Mouse (Mus musculus) intestine, postnatal 0 days (tissue): ENCODE results near the gene Cyp8b1. TPM values are rescaled to one million over a fixed set of nuclear protein-coding genes. Genes with fewer than 3 reads are reported as not detected.
A peak's percentile ranks its signal among the peaks of the same experiment; 100 is the strongest.

Experiments
- ATAC-seq: fragments of 200-750 bp; cut with Nextera tagmentation; 2 replicates; pipeline ENCODE4 v1.8.0; 2017; ENCODE audit warnings: mild to moderate bottlenecking, moderate TSS enrichment, moderate library complexity
- H3K27ac ChIP-seq: fragments of 300-500 bp; sonication (generic); 2 replicates; pipeline ENCODE4 v1.5.1; 2014; ENCODE audit warnings: mild to moderate bottlenecking, low read depth, low read length, moderate library complexity
- H3K27me3 ChIP-seq: fragments of 300-500 bp; sonication (generic); replicated peaks from 2 replicates; pipeline ENCODE4 v1.6.1; 2014; ENCODE audit warnings: low read length, mixed read lengths; ENCODE audit not compliant: control insufficient read depth, insufficient read depth
- H3K36me3 ChIP-seq: fragments of 300-500 bp; sonication (generic); 2 replicates; pipeline ENCODE4 v1.6.1; 2014; ENCODE audit warnings: mild to moderate bottlenecking, moderate library complexity; ENCODE audit not compliant: control insufficient read depth, insufficient read depth
- H3K4me1 ChIP-seq: fragments of 300-500 bp; sonication (generic); replicated peaks from 2 replicates; pipeline ENCODE4 v1.6.1; 2014; ENCODE audit warnings: antibody characterized with exemption, low read length, mixed read lengths; ENCODE audit not compliant: control insufficient read depth, insufficient read depth
- H3K4me2 ChIP-seq: fragments of 300-500 bp; sonication (generic); replicated peaks from 2 replicates; pipeline ENCODE4 v1.6.1; 2014; ENCODE audit warnings: low read depth, mild to moderate bottlenecking, moderate library complexity
- H3K4me3 ChIP-seq: fragments of 300-500 bp; sonication (generic); 2 replicates; pipeline ENCODE4 v1.5.1; 2014; ENCODE audit warnings: low read depth, low read length
- H3K9ac ChIP-seq: fragments of 300-500 bp; sonication (generic); 2 replicates; pipeline ENCODE4 v1.6.1; 2014; ENCODE audit warnings: mild to moderate bottlenecking, low read depth, low read length
- H3K9me3 ChIP-seq: fragments of 300-500 bp; sonication (generic); 2 replicates; pipeline ENCODE4 v1.6.1; 2016; ENCODE audit warnings: mixed run types; ENCODE audit not compliant: control insufficient read depth
- CTCF ChIP-seq: sonication (generic); IDR thresholded peaks from 2 replicates; pipeline ENCODE4 v1.5.1; 2016; ENCODE audit warnings: low read depth, mild to moderate bottlenecking, control low read depth, antibody characterized with exemption, moderate library complexity
- WGBS: fragments of 180-500 bp; shearing (Covaris S2); extraction: QIAGEN DNeasy Blood & Tissue Kit; methylation state at CpG from one replicate; pipeline ENCODE4 v1.1.7; 2014; 5-methylcytosine and 5-hydroxymethylcytosine counted together
- polyA plus RNA-seq: library from polyadenylated mRNA; unstranded; fragments of >200 nt; fragmentation: Nextera tagmentation; extraction: Ambion mirVana; gene quantifications from 2 replicates; pipeline ENCODE4 v1.2.1, GENCODE M21; 2015

Gene Cyp8b1
- polyA plus RNA-seq, 1 experiment from 2014 or later, result 3.3 TPM

DNA sequence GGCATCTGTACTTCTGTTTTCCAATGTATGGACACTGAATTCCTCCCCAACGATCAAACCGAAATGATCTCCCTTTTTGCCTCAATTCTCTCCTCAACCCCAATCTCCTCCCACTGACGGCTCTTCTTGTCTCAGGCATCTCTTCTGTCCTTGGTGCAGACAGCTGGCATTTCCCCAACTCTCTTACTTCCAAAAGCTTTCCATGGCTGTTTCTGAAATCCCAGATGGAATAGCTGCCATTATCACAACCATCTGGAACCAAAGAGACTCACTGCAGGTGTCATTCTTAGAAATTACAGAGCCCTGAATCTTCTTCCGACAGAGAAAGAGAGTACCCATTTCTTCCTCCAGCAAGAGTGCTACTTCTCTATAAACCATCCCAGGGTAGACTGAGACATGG lies 18.8 kb upstream of the Cyp8b1 start:
- Histone ChIP-seq H3K9me3 (no peaks in the 10 kb centered on the region), H3K27me3 (no peaks in the 10 kb centered on the region), H3K4me1 (no peaks in the 10 kb centered on the region), H3K4me3 (no peak overlapping the region), H3K4me2 (no peak overlapping the region), H3K9ac (no peak overlapping the region), H3K27ac (no peak overlapping the region), H3K36me3 (no peaks in the 10 kb centered on the region)
- ATAC-seq, result no peak
- no peak for TF ChIP-seq CTCF
- WGBS, result 79% methylated on average over 4 of the region's 4 CpGs

GRCm38 (mm10) chr9:121928498-121928897 lies 12.4 kb upstream of the Cyp8b1 start:
- no peak overlapping the region for H3K4me2 ChIP-seq
- no peak for ATAC-seq
- H3K36me3 ChIP-seq, result no peaks in the 10 kb centered on the region
- TF ChIP-seq CTCF, result peak; percentile 84
- H3K27me3 ChIP-seq, result no peaks in the 10 kb centered on the region
- no peaks in the 10 kb centered on the region for H3K4me1 ChIP-seq
- 33% methylated on average over 2 of the region's 2 CpGs for WGBS
- no peak overlapping the region for H3K4me3 ChIP-seq
- no peak overlapping the region for H3K27ac ChIP-seq
- no peak overlapping the region for H3K9ac ChIP-seq
- H3K9me3 ChIP-seq, result no peaks in the 10 kb centered on the region

DNA sequence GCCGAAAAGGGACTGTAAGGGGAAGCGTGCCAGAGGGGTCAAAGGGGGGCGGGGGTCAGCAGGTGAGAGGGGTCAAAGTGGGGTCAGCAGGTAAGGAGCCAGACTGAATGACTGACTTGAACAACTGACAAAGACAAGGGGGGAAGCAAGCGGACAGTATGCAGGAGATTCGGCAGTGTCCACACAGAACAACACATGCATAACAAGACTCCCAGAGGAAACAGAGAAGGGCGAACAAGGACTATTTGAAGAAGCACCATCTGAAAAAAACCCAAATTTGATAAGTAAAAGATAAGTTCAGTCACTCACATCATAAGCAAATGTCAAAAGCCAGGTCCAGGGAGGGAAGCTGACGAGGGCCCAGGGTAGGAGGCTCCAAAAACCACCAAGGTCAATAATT lies 11.6 kb upstream of the Cyp8b1 start:
- 72% methylated on average over 7 of the region's 7 CpGs for WGBS
- Histone ChIP-seq H3K27ac (no peak overlapping the region), H3K36me3 (no peaks in the 10 kb centered on the region), H3K4me2 (no peak overlapping the region), H3K4me3 (no peak overlapping the region), H3K9ac (no peak overlapping the region), H3K4me1 (no peaks in the 10 kb centered on the region), H3K9me3 (no peaks in the 10 kb centered on the region), H3K27me3 (no peaks in the 10 kb centered on the region)
- no peak for TF ChIP-seq CTCF
- ATAC-seq, result no peak

- Histone ChIP-seq H3K27ac (no peak overlapping the region), H3K4me3 (no peak overlapping the region), H3K27me3 (no peaks in the 10 kb centered on the region), H3K9me3 (no peaks in the 10 kb centered on the region), H3K4me2 (no peak overlapping the region), H3K9ac (no peak overlapping the region), H3K4me1 (no peaks in the 10 kb centered on the region), H3K36me3 (no peaks in the 10 kb centered on the region)
- TF ChIP-seq CTCF, result no peak
- 52% methylated on average over 11 of the region's 11 CpGs for WGBS
- peak; percentile 67; the same call in 1 of the 2 replicates for ATAC-seq
These were observed 10.7 kb upstream of the Cyp8b1 start for GRCm38 (mm10) chr9:121926634-121927405.

GRCm38 (mm10) chr9:121925959-121926358 lies 9.9 kb upstream of the Cyp8b1 start:
- no peaks in the 10 kb centered on the region for H3K36me3 ChIP-seq
- 53% methylated on average over 8 of the region's 8 CpGs for WGBS
- no peak overlapping the region for H3K4me3 ChIP-seq
- no peaks in the 10 kb centered on the region for H3K9me3 ChIP-seq
- TF ChIP-seq CTCF, result no peak
- no peak overlapping the region for H3K27ac ChIP-seq
- no peak overlapping the region for H3K9ac ChIP-seq
- ATAC-seq, result no peak
- no peak overlapping the region for H3K4me2 ChIP-seq
- no peaks in the 10 kb centered on the region for H3K27me3 ChIP-seq
- H3K4me1 ChIP-seq, result no peaks in the 10 kb centered on the region

DNA sequence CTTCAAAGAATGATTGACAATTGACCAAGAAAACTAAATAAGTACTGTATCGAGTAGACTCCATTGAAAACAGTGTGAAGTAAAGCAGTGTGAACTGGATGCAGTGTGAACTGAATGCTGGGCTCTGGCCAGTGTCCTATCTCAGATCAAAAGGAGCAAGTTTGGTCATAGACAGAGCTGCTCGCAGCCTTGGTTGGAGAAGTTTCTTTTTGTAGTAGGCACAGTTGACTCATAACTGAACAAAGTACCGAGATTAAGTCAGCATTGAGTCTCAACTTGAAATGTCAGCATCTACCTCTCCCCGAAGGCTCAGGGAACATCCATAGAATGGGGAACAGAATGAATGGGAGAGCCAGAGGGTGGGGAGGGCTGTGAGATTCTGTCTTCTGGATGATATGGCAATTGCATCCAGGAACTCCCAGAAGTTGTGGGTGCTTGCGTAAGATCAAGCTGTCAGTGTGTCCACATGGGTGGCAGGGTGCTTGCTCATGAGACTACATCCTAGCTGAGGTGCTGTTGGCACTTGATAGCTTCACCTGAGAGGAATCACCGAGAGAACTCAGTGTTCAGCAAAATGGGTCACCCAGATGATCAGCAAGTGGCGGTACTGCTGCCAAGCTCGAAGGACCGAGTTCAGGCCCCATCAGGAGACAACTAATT lies 8.9 kb upstream of the Cyp8b1 start:
- H3K4me1 ChIP-seq, result no peaks in the 10 kb centered on the region
- H3K9me3 ChIP-seq, result no peaks in the 10 kb centered on the region
- no peaks in the 10 kb centered on the region for H3K27me3 ChIP-seq
- no peak for TF ChIP-seq CTCF
- no peak overlapping the region for H3K4me3 ChIP-seq
- H3K27ac ChIP-seq, result no peak overlapping the region
- no peak overlapping the region for H3K4me2 ChIP-seq
- WGBS, result 87% methylated on average over 9 of the region's 9 CpGs
- no peak overlapping the region for H3K9ac ChIP-seq
- ATAC-seq, result no peak
- H3K36me3 ChIP-seq, result no peaks in the 10 kb centered on the region
